Mouse (Mus musculus): ENCODE results near the gene Sox5. TPM values are rescaled to one million over a fixed set of nuclear protein-coding genes. Genes with fewer than 3 reads are reported as not detected.

The Sox5 gene
- total RNA-seq, 2 experiments from 2014 or later = 1.9 to 2.5 TPM

GRCm38 (mm10) chr6:144565827-144566226 is 215.9 kb downstream of the Sox5 start:
- no peak for DNase-seq

DNA sequence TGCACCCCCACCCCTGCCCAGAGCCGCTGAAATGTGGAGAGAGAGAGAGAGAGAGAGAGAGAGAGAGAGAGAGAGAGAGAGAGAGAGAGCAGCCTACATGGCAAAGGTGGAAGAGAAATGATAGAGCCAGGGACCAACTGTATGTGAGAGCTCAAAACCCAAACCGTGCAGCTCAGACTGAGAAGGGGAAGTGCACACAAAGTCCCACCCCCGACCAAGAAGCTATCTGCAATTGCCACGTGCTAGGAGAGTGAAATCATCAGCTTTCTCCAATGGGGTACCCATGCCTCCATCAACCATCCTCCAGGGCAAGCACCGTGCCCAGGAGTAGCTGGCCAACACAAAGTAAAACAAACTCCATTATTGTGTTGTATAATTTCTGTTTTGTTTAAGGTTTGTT is 220.1 kb downstream of the Sox5 start:
- no peak for DNase-seq

DNA sequence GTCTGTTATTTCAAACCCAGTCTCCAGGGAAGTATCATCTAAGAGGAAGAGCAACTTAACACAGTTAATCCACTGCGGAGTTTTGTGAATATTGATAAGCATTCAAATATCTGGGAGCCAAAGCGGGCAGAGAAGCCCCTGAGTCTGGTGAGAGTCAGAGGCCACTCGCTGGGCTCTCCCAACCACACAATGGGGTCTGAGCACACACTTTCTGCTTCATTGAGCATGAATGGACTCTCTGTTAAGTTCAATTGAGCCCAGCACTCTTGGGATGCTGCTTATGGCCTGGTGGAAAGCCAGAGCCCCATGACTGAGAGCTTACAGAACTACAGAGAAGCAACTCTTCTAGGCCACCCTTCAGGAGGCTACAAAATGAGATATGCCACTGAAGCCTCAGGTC is 221.6 kb downstream of the Sox5 start:
- no peak for DNase-seq

DNA sequence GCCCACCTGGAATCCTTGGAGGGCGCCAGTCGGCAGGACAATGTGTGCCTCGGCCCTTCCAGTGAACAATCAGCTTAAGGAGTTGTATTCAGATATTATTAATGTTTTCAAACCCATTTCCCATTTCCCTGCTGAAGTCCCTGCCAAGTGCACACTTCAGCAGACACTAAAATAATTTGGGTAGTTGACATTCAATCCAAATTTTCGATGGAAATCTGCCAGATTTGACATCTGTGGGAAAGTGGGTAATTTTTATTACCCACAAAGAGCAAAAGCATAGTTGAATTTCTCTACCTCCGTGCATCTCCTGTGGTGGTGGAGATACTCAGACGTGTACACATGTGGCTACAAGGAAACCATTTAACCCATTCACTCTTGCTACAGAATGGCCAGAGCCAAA is 228.3 kb downstream of the Sox5 start:
- DNase-seq = no peak

- DNase-seq = no peak
These were observed 232.8 kb downstream of the Sox5 start for GRCm38 (mm10) chr6:144548991-144549390.

DNA sequence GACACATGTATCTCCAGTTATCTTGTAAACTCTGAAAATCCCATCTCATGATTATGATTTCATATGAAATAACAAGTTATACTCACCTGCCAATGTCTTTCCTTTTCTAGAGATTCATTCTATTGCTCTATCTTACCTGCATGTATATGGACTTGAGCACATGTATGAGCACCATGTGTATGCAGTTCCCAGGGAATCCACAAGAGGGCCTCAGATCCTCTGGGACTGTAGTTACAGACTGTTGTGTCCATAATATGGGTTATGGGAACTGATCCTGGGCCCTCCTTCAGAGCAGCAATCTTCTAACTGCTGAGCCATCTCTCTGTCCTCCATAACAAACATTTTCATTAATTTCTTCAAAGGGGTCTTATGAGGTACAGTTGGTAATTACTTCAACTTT is 234.6 kb downstream of the Sox5 start:
- no peak for DNase-seq

GRCm38 (mm10) chr6:144545549-144545948 is 236.2 kb downstream of the Sox5 start:
- DNase-seq = no peak

DNA sequence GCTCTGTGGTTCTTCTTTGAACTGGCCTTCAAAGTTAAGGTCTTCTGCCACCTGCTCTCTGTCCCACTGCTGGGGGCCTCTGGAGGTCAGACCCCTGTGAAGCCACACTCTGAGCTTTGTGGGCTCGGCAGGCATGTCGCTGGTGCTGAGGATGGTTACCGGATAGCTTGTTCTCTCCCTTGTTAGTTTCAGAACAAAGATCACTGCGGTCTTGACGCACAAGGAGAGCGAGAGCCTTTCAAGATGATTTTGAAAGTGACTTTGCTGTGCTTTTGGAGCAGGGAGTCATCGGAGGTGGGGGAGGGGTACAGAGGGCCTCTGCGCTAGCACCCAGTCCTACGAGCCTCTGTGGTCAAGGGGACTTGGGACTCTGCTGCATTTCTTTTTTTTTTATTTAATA is 240.5 kb downstream of the Sox5 start:
- no peak for DNase-seq

GRCm38 (mm10) chr6:144539439-144540192 is 242.2 kb downstream of the Sox5 start:
- no peak for DNase-seq

GRCm38 (mm10) chr6:144523479-144523878 is 258.3 kb downstream of the Sox5 start:
- DNase-seq = no peak

DNA sequence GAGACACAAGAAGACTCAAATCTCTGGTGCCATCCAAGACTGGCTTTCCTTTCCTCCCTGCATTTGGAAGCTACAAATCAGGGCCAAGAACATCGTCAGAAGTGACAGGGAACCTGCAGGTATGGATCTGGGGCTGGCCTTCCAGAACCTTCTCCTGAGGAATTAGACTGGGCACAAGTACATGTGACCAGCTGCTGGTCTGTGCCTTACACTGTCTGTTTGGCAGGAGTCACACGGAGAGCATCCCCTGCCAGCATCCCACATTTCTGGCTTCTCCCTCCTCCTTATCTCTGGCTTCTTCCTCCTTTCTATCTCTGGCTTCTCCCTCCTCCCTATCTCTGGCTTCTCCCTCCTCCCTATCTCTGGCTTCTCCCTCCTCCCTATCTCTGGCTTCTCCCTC is 263.0 kb downstream of the Sox5 start:
- DNase-seq = no peak

DNA sequence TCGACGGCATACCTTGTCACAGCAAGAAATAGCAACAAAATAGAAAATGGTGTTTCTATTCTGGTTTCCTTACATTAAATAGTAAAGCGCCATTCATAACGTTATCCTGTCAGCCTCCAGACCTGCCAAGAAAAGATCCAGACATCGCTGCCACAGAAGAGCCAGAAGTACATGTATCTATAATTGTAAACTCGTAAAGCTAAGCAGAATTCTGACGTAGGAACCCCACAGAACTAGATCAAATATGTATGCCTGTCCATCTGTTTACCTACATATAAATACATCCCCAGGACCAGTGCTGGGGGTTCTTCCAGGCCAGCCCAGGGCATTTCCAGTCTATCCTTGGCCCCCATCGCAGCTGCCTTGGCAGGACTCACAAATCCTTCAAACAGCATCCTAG is 265.9 kb downstream of the Sox5 start:
- DNase-seq = no peak

- DNase-seq = peak; percentile 15
These were observed 268.0 kb downstream of the Sox5 start for GRCm38 (mm10) chr6:144513761-144514160.

DNA sequence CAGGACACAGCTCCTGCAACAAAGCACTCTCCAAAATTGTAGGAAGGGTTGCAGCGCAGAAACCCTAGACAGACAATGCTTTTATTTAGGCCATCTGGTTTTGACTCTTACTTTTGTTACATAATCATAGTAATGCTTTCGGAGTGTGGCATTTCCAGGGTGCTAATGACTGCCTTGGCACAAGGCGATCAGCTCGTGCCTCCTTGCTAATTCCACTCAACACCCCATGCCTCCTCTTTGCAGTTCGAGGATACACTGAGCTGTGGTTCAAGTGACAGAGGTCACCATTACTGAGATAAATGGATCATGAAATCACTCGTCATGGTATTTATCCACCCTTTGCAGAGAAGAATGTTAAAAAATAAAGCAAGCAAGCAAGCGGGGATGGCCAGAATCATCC is 269.9 kb downstream of the Sox5 start:
- DNase-seq = no peak

DNA sequence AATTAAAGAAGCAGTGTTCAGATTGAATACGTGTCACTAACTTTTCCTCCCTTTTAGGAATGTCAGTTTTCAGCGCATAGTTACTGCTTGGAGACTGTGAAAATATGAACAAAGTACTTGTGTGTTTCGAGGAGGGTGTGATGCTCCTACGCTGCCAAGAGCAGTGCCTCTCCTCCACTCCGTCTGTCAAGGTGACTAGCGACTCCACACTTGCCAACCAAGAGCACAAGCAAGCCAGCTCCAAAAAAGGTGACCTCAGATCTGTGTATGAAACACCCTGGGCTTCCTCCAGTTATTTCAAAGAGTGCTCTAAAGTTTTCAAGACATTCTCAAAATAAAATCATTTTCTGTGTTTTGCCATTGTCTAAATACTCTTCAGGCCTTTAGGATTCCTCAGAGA is 271.6 kb downstream of the Sox5 start:
- no peak for DNase-seq

GRCm38 (mm10) chr6:144504197-144504551 is 277.6 kb downstream of the Sox5 start:
- no peak for DNase-seq

- DNase-seq = no peak
These were observed 278.2 kb downstream of the Sox5 start for GRCm38 (mm10) chr6:144503399-144504196.

DNA sequence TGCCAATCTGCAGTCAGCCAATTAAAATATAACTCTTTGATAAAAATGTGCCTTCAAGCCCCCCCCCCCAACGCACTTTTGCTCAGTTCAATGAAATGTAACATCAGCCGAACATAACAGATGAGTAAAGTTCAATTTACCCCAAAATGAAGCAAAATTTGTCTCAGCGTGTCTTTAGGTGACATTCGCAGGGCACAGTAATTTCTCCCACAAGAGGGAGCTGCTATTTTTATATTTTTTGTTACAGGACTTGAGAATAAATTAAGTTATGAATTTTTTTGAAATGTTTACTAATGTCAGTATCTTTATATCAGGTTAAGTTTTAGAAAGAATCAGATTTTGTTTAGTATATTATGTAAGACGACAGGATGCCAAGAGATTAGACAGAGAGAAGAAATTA is 280.3 kb downstream of the Sox5 start:
- no peak for DNase-seq

- DNase-seq = no peak
These were observed 283.6 kb downstream of the Sox5 start for GRCm38 (mm10) chr6:144498177-144498576.

- no peak for DNase-seq
These were observed 289.9 kb downstream of the Sox5 start for GRCm38 (mm10) chr6:144491761-144492415.

DNA sequence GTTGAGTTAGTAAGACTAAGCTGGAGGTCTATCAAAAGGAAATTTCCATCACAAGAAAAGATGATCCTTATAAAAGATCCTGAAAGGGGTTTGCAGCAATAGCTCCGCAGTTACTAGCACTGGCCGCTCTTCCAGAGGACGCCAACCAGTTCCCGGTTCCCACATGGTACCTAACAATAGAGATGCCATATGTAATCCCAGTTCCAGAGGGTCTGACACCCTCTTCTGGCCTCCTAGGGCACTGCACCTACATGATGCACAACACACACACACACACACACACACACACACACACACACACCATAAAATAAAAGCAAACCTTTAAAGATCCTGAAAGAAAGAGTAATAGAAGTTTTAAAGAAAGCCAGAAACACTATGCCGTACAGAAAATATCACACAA is 290.9 kb downstream of the Sox5 start:
- DNase-seq = no peak

- no peak for DNase-seq
These were observed 296.2 kb downstream of the Sox5 start for GRCm38 (mm10) chr6:144485578-144485977.

DNA sequence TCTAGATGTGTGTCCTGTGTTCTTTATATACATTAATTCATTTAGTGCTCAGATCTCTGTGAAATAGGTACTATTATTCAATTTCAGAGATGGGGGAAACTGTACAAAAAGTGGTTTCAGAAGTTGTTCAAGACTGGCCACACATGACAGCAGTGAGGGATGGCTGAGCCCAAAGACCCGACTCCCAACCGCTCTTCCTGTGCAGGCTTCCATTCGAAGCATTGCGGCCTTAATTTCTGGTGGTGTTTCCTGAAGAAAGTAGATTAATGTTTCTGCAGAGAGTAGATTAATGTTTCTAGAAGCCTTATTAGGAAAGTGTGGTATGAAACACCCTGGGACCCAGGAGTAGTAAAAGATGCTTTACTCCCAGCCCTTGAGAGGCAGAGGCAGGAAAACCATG is 298.6 kb downstream of the Sox5 start:
- DNase-seq = no peak

Measured in gastrocnemius, postnatal 10 days (tissue).